Mouse (Mus musculus): ENCODE measurements at regions not wholly inside any gene's neighbourhood (a gene's known extent, or its start where the extent isn't known, plus 50 kb on each side); places are given as distances from the start of the nearest gene placed in this dataset.
A peak's percentile ranks its signal among the peaks of the same experiment; 100 is the strongest.

DNA sequence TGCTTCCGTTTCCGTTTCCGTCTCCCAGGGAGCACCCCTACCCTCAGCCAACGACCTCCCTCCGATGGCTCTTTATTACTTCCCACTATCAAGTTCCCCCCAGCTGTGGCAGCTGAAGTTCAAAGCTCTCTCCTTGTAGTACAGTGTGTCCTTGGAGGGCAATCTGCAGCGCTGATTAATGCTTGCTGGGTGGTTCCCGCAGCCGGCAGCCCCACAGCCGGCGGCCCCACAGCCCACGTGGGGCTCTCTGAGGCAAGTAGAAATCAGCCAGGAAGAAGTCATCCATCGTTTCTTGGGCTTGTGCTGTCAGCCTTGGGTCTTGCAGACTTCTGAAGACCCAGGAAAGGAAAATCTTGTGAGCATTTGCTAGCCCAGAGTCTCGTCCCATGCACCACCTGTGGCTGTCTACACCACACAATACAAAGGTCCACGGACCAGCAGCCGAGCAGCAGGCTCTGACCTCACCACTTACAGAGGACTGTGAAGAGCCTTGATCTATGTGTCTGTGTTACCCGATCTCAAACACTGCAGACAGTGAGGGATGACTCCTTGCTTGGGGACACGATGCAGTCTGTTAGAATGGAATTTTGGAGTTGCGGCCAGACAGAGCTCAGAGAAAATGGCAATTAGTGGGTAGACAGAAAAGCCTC lies 178.5 kb downstream of the Gadd45g start:
- H3K27ac ChIP-seq (ENCODE audit: insufficient read depth, low read length), result no peak overlapping the region; the same call in 1 of the 2 replicates
- TF ChIP-seq CTCF (IDR thresholded peaks at IDR 0.05; ENCODE audit: extremely low read depth, insufficient read depth, insufficient read length, insufficient replicate concordance) (no peak), POLR2A (IDR thresholded peaks at IDR 0.05; ENCODE audit: low read depth, low read length) (no peak)
- H3K27me3 ChIP-seq (ENCODE audit: control insufficient read depth, insufficient read depth, low read length), result no peaks in the 10 kb centered on the region
- DNase-seq (ENCODE audit: low read depth in 1 of 2, low spot score in 2 of 2), result no peak
- H3K4me1 ChIP-seq (ENCODE audit: control insufficient read depth, insufficient read depth, insufficient read length), result peaks cover 19% of the 10 kb centered on the region; the same call in 1 of the 2 replicates
- WGBS, result 18% methylated on average over 18 of the region's 18 CpGs
- no peak overlapping the region for H3K4me3 ChIP-seq (ENCODE audit: extremely low read depth, insufficient read depth, insufficient read length)
- no peaks in the 10 kb centered on the region for H3K36me3 ChIP-seq (ENCODE audit: control insufficient read depth, insufficient read depth, low read length)

DNA sequence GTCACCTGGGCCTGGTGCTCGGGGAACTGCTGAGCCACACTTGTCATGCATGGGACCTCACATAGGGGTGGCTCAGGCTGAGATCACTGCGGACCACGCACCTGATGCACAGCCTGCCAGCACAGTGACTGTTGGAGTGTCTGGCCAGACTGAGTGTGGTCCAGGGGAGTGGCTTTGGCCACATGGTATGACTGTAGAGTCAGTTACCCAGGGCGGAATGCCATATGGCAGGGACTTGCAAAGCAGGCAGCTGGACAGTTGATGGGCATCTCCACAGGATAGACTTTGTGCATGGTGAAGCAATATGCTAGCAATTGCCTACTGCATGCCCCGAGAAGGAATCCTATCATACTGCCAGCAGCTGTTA lies 179.0 kb downstream of the Gadd45g start:
- peaks cover 19% of the 10 kb centered on the region; the same call in 1 of the 2 replicates for H3K4me1 ChIP-seq (ENCODE audit: control insufficient read depth, insufficient read depth, insufficient read length)
- H3K36me3 ChIP-seq (ENCODE audit: control insufficient read depth, insufficient read depth, low read length), result no peaks in the 10 kb centered on the region
- no peak overlapping the region for H3K4me3 ChIP-seq (ENCODE audit: extremely low read depth, insufficient read depth, insufficient read length)
- H3K27me3 ChIP-seq (ENCODE audit: control insufficient read depth, insufficient read depth, low read length), result no peaks in the 10 kb centered on the region
- DNase-seq (ENCODE audit: low read depth in 1 of 2, low spot score in 2 of 2), result no peak
- no peak for TF ChIP-seq CTCF (IDR thresholded peaks at IDR 0.05; ENCODE audit: extremely low read depth, insufficient read depth, insufficient read length, insufficient replicate concordance)
- no peak for TF ChIP-seq POLR2A (IDR thresholded peaks at IDR 0.05; ENCODE audit: low read depth, low read length)
- no peak overlapping the region for H3K27ac ChIP-seq (ENCODE audit: insufficient read depth, low read length)
- WGBS, result 93% methylated on average over 5 of the region's 5 CpGs

DNA sequence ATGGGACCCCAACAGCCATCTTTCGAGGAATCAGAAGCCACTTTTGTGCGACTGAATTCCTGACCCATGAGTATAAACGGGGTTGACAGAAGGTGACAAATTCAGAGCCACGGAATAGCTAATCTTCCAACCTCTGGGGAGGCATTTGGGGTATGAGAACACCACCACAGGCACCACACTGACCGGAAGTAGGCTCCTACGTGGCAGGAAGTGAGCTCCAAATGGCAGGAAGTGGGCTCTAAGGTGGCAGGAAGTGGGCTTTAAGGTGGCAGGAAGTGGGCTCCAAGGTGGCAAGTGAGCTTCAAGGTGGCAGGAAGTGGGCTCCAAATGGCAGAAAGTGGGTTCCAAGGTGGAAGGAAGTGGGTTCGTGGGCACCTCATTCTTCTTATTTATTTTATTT lies 179.8 kb downstream of the Gadd45g start:
- Histone ChIP-seq H3K27ac (ENCODE audit: insufficient read depth, low read length) (peak overlapping the region; percentile 56), H3K4me3 (ENCODE audit: extremely low read depth, insufficient read depth, insufficient read length) (no peak overlapping the region), H3K36me3 (ENCODE audit: control insufficient read depth, insufficient read depth, low read length) (no peaks in the 10 kb centered on the region), H3K4me1 (ENCODE audit: control insufficient read depth, insufficient read depth, insufficient read length) (peaks cover 19% of the 10 kb centered on the region; the same call in 1 of the 2 replicates), H3K27me3 (ENCODE audit: control insufficient read depth, insufficient read depth, low read length) (no peaks in the 10 kb centered on the region)
- TF ChIP-seq CTCF (IDR thresholded peaks at IDR 0.05; ENCODE audit: extremely low read depth, insufficient read depth, insufficient read length, insufficient replicate concordance) (no peak), POLR2A (IDR thresholded peaks at IDR 0.05; ENCODE audit: low read depth, low read length) (no peak)
- 54% methylated on average over 7 of the region's 7 CpGs for WGBS
- DNase-seq (ENCODE audit: low read depth in 1 of 2, low spot score in 2 of 2), result peak; percentile 22 to 60

DNA sequence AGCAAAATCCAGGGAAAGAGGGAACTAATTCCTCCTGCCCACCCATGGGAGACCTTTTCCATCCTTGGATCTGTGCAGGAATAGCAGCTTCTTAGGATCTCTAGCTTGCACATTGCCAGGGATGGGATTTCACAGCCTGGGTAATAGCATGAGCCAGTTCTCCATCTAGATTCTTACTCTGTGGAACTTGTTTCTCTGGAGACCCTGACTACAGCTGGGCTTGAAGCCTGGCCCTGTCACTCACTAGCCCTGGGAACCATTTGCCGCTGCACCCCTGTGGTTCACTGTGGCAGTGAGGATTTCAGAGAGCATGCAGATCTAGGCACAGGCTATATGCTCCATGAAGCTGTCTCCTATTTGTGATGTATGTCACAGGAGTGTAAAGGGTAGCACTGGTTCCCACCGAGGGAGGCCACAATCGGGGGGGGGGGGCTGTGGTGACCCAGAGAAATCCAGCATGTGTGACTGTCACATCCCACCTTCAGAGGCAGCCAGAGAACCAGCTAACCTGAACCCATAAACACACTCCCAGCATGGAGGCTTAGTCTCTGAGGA lies 183.5 kb downstream of the Gadd45g start:
- no peaks in the 10 kb centered on the region for H3K36me3 ChIP-seq (ENCODE audit: control insufficient read depth, insufficient read depth, low read length)
- H3K4me1 ChIP-seq (ENCODE audit: control insufficient read depth, insufficient read depth, insufficient read length), result peaks cover 8% of the 10 kb centered on the region; the same call in 1 of the 2 replicates
- H3K4me3 ChIP-seq (ENCODE audit: extremely low read depth, insufficient read depth, insufficient read length), result no peak overlapping the region
- 88% methylated on average over 3 of the region's 3 CpGs for WGBS
- no peak for TF ChIP-seq CTCF (IDR thresholded peaks at IDR 0.05; ENCODE audit: extremely low read depth, insufficient read depth, insufficient read length, insufficient replicate concordance)
- no peak for TF ChIP-seq POLR2A (IDR thresholded peaks at IDR 0.05; ENCODE audit: low read depth, low read length)
- no peaks in the 10 kb centered on the region for H3K27me3 ChIP-seq (ENCODE audit: control insufficient read depth, insufficient read depth, low read length)
- H3K27ac ChIP-seq (ENCODE audit: insufficient read depth, low read length), result no peak overlapping the region
- DNase-seq (ENCODE audit: low read depth in 1 of 2, low spot score in 2 of 2), result no peak

- H3K4me1 ChIP-seq (ENCODE audit: control insufficient read depth, insufficient read depth, insufficient read length), result peaks cover 19% of the 10 kb centered on the region; the same call in 1 of the 2 replicates
- TF ChIP-seq POLR2A (IDR thresholded peaks at IDR 0.05; ENCODE audit: low read depth, low read length) (no peak), CTCF (IDR thresholded peaks at IDR 0.05; ENCODE audit: extremely low read depth, insufficient read depth, insufficient read length, insufficient replicate concordance) (no peak)
- H3K36me3 ChIP-seq (ENCODE audit: control insufficient read depth, insufficient read depth, low read length), result no peaks in the 10 kb centered on the region
- H3K4me3 ChIP-seq (ENCODE audit: extremely low read depth, insufficient read depth, insufficient read length), result no peak overlapping the region
- peak in 1 of 2 experiments; percentile 49 for DNase-seq (ENCODE audit: low read depth in 1 of 2, low spot score in 2 of 2)
- 22% methylated on average over 5 of the region's 5 CpGs for WGBS
- peak overlapping the region; percentile 54 for H3K27ac ChIP-seq (ENCODE audit: insufficient read depth, low read length)
- H3K27me3 ChIP-seq (ENCODE audit: control insufficient read depth, insufficient read depth, low read length), result no peaks in the 10 kb centered on the region
These were observed 185.0 kb downstream of the Gadd45g start for GRCm38 (mm10) chr13:52031465-52031864.

DNA sequence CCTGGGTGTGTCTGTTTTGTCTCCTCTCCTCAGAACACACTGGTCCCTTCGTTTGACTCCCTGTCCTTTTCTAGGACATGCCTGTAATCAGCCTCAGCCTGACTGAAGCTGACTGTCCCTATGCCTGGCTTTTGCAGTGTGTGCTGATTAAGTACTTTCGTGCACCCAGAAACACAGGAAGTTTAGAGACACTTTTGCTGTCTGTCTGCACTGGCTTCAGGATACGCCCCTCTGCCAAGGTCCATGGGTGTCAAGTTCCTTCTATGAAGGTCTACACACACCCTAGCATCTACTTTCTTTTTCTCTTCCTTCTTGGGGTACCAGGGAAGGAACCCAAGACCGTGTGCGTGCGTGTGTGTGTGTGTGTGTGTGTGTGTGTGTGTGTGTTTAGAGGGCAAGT lies 189.3 kb downstream of the Gadd45g start:
- Histone ChIP-seq H3K27ac (ENCODE audit: insufficient read depth, low read length) (peak overlapping the region; percentile 13; the same call in 1 of the 2 replicates), H3K27me3 (ENCODE audit: control insufficient read depth, insufficient read depth, low read length) (no peaks in the 10 kb centered on the region), H3K4me3 (ENCODE audit: extremely low read depth, insufficient read depth, insufficient read length) (no peak overlapping the region), H3K4me1 (ENCODE audit: control insufficient read depth, insufficient read depth, insufficient read length) (peaks cover 21% of the 10 kb centered on the region; the same call in 1 of the 2 replicates), H3K36me3 (ENCODE audit: control insufficient read depth, insufficient read depth, low read length) (no peaks in the 10 kb centered on the region)
- TF ChIP-seq POLR2A (IDR thresholded peaks at IDR 0.05; ENCODE audit: low read depth, low read length), result no peak
- no peak for TF ChIP-seq CTCF (IDR thresholded peaks at IDR 0.05; ENCODE audit: extremely low read depth, insufficient read depth, insufficient read length, insufficient replicate concordance)
- WGBS, result 16% methylated on average over 6 of the region's 6 CpGs
- DNase-seq (ENCODE audit: low read depth in 1 of 2, low spot score in 2 of 2), result peak in 1 of 2 experiments; percentile 61

DNA sequence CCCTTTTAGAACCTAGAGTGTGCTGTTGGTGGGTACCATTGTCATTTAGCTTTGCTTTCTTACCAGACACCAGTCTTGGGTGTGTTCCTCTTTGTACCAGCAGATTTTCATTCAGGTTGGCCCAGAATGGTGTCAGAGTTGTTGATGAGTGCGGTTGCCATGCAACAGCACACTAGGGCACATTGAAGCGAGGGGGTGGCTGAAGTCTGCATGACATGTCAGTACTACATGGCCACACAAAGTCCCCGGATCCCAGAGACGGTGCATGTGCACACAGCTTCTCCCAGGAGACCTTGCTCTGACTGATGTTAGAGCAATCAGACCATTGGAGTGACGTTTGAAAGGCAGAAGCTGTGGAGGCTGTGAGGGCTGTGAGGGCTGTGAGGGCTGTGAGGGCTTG lies 189.9 kb downstream of the Gadd45g start:
- no peak overlapping the region for H3K4me3 ChIP-seq (ENCODE audit: extremely low read depth, insufficient read depth, insufficient read length)
- TF ChIP-seq POLR2A (IDR thresholded peaks at IDR 0.05; ENCODE audit: low read depth, low read length), result no peak
- TF ChIP-seq CTCF (IDR thresholded peaks at IDR 0.05; ENCODE audit: extremely low read depth, insufficient read depth, insufficient read length, insufficient replicate concordance), result no peak
- H3K4me1 ChIP-seq (ENCODE audit: control insufficient read depth, insufficient read depth, insufficient read length), result peaks cover 21% of the 10 kb centered on the region; the same call in 1 of the 2 replicates
- DNase-seq (ENCODE audit: low read depth in 1 of 2, low spot score in 2 of 2), result peak in 1 of 2 experiments; percentile 41
- no peaks in the 10 kb centered on the region for H3K36me3 ChIP-seq (ENCODE audit: control insufficient read depth, insufficient read depth, low read length)
- WGBS, result 50% methylated on average over 5 of the region's 5 CpGs
- peak overlapping the region; percentile 13; the same call in 1 of the 2 replicates for H3K27ac ChIP-seq (ENCODE audit: insufficient read depth, low read length)
- no peaks in the 10 kb centered on the region for H3K27me3 ChIP-seq (ENCODE audit: control insufficient read depth, insufficient read depth, low read length)

All from spleen, adult 2 months (tissue).